Mouse (Mus musculus) kidney, adult 2 months (tissue): ENCODE data around the gene Ncmap. TPM values are rescaled to one million over a fixed set of nuclear protein-coding genes. Genes with fewer than 3 reads are reported as not detected.
"Not testable (repeated sequence)": the region's sequence is repeated elsewhere in the genome, so short reads cannot be mapped to it uniquely, and the experiment has no call there.

Source experiments
- DNase-seq: peaks from one replicate; pipeline ENCODE4 v3.0.0; 2021
- H3K27ac ChIP-seq: fragments of 200-500 bp; 2 replicates; pipeline ENCODE4 v1.5.1; 2012; ENCODE audit warnings: low read depth, low read length, control low read depth, inconsistent platforms; ENCODE audit not compliant: insufficient read depth
- H3K27me3 ChIP-seq: fragments of 200-500 bp; replicated peaks from 2 replicates; pipeline ENCODE4 v1.6.1; 2012; ENCODE audit warnings: mild to moderate bottlenecking, moderate library complexity, low read length, inconsistent platforms; ENCODE audit not compliant: control insufficient read depth, insufficient read depth
- H3K36me3 ChIP-seq: fragments of 200-500 bp; 2 replicates; pipeline ENCODE4 v1.6.1; 2012; ENCODE audit warnings: mild to moderate bottlenecking, moderate library complexity, low read length, inconsistent platforms; ENCODE audit not compliant: control insufficient read depth, insufficient read depth
- H3K4me1 ChIP-seq: fragments of 200-500 bp; 2 replicates; pipeline ENCODE4 v1.6.1; 2011; ENCODE audit warnings: low read length; ENCODE audit not compliant: control insufficient read depth, insufficient read depth
- H3K4me3 ChIP-seq: fragments of 200-500 bp; 2 replicates; pipeline ENCODE4 v1.5.1; 2011; ENCODE audit warnings: mild to moderate bottlenecking, low read depth, low read length, control low read depth; ENCODE audit not compliant: insufficient read depth
- CTCF ChIP-seq: fragments of 200-500 bp; conservative IDR thresholded peaks from 2 replicates; pipeline ENCODE4 v1.5.1; 2011; ENCODE audit warnings: low read depth, mild to moderate bottlenecking, control low read depth, low read length, moderate library complexity, mixed read lengths; ENCODE audit not compliant: insufficient read depth, insufficient read length
- POLR2A ChIP-seq: fragments of 200-500 bp; IDR thresholded peaks from one replicate; pipeline ENCODE4 v1.6.1; 2011; ENCODE audit warnings: low read depth, low read length, control low read depth
- WGBS: fragments of 180-500 bp; shearing (Covaris S2); methylation state at CpG from one replicate; pipeline ENCODE4 v1.1.7; 2018; 5-methylcytosine and 5-hydroxymethylcytosine counted together
- polyA plus RNA-seq: library from polyadenylated mRNA; depleted of rRNA; stranded (reverse); fragments of >200 nt; gene quantifications from 2 replicates; pipeline ENCODE4 v1.2.3, GENCODE M21; 2012

Ncmap gene
- polyA plus RNA-seq, 1 experiment: 0.88 TPM

GRCm38 (mm10) chr4:135370372-135370771, 27.7 kb downstream of the Ncmap start:
- TF ChIP-seq CTCF (no peak), POLR2A (no peak)
- DNase-seq: peak; percentile 65
- Histone ChIP-seq H3K4me3 (no peak overlapping the region), H3K36me3 (no peaks in the 10 kb centered on the region), H3K4me1 (no peaks in the 10 kb centered on the region), H3K27ac (no peak overlapping the region), H3K27me3 (no peaks in the 10 kb centered on the region)
- WGBS: 73% methylated on average over 11 of the region's 11 CpGs

GRCm38 (mm10) chr4:135362828-135363227, 35.2 kb downstream of the Ncmap start:
- Histone ChIP-seq H3K27me3 (no peaks in the 10 kb centered on the region), H3K36me3 (no peaks in the 10 kb centered on the region), H3K4me1 (no peaks in the 10 kb centered on the region; the same call in 1 of the 2 replicates), H3K27ac (no peak overlapping the region), H3K4me3 (no peak overlapping the region)
- TF ChIP-seq POLR2A (no peak), CTCF (no peak)
- no peak for DNase-seq
- 67% methylated on average over 6 of the region's 6 CpGs for WGBS

GRCm38 (mm10) chr4:135361722-135362121, 36.3 kb downstream of the Ncmap start:
- peaks cover 6% of the 10 kb centered on the region; the same call in 1 of the 2 replicates for H3K4me1 ChIP-seq
- TF ChIP-seq CTCF (no peak), POLR2A (no peak)
- no peaks in the 10 kb centered on the region for H3K36me3 ChIP-seq
- WGBS: 82% methylated on average over 12 of the region's 12 CpGs
- H3K4me3 ChIP-seq: no peak overlapping the region
- DNase-seq: no peak
- H3K27ac ChIP-seq: no peak overlapping the region
- H3K27me3 ChIP-seq: no peaks in the 10 kb centered on the region

GRCm38 (mm10) chr4:135358736-135359135, 39.3 kb downstream of the Ncmap start:
- peak; percentile 45 for DNase-seq
- TF ChIP-seq CTCF: peak; percentile 53
- TF ChIP-seq POLR2A: no peak
- H3K36me3 ChIP-seq: no peaks in the 10 kb centered on the region
- no peaks in the 10 kb centered on the region for H3K27me3 ChIP-seq
- H3K4me3 ChIP-seq: no peak overlapping the region
- peaks cover 18% of the 10 kb centered on the region; the same call in 1 of the 2 replicates for H3K4me1 ChIP-seq
- no peak overlapping the region for H3K27ac ChIP-seq
- WGBS: under 1% methylated on average over 6 of the region's 6 CpGs

- Histone ChIP-seq H3K36me3 (no peaks in the 10 kb centered on the region), H3K27me3 (no peaks in the 10 kb centered on the region), H3K4me1 (peaks cover 18% of the 10 kb centered on the region; the same call in 1 of the 2 replicates), H3K4me3 (no peak overlapping the region), H3K27ac (peak overlapping the region; percentile 41)
- 42% methylated on average over 12 of the region's 12 CpGs for WGBS
- no peak for TF ChIP-seq CTCF
- TF ChIP-seq POLR2A: no peak
- DNase-seq: peak; percentile 91
Observed at GRCm38 (mm10) chr4:135357221-135357920, 40.7 kb downstream of the Ncmap start.

- TF ChIP-seq POLR2A (no peak), CTCF (no peak)
- H3K4me1 ChIP-seq: peaks cover 23% of the 10 kb centered on the region
- 36% methylated on average over 9 of the region's 9 CpGs for WGBS
- H3K36me3 ChIP-seq: no peaks in the 10 kb centered on the region
- H3K27me3 ChIP-seq: no peaks in the 10 kb centered on the region
- peak; percentile 64 for DNase-seq
- no peak overlapping the region for H3K4me3 ChIP-seq
- H3K27ac ChIP-seq: peak overlapping the region; percentile 68
Observed at GRCm38 (mm10) chr4:135355886-135356550, 42.0 kb downstream of the Ncmap start.

GRCm38 (mm10) chr4:135354751-135355150, 43.3 kb downstream of the Ncmap start:
- H3K27ac ChIP-seq: peak overlapping the region; percentile 97
- not testable (repeated sequence) for H3K4me3 ChIP-seq, H3K27me3 ChIP-seq, H3K36me3 ChIP-seq
- H3K4me1 ChIP-seq: peaks cover 23% of the 10 kb centered on the region
- peak; percentile 83 for DNase-seq
